Mouse (Mus musculus) layer of hippocampus, adult 9-11 months (tissue): ENCODE measurements at regions not wholly inside any gene's neighbourhood (a gene's known extent, or its start where the extent isn't known, plus 50 kb on each side); places are given as distances from the start of the nearest gene placed in this dataset.

Experiments
- DNase-seq: peaks from one replicate; pipeline ENCODE4 v3.0.0; 2022

DNA sequence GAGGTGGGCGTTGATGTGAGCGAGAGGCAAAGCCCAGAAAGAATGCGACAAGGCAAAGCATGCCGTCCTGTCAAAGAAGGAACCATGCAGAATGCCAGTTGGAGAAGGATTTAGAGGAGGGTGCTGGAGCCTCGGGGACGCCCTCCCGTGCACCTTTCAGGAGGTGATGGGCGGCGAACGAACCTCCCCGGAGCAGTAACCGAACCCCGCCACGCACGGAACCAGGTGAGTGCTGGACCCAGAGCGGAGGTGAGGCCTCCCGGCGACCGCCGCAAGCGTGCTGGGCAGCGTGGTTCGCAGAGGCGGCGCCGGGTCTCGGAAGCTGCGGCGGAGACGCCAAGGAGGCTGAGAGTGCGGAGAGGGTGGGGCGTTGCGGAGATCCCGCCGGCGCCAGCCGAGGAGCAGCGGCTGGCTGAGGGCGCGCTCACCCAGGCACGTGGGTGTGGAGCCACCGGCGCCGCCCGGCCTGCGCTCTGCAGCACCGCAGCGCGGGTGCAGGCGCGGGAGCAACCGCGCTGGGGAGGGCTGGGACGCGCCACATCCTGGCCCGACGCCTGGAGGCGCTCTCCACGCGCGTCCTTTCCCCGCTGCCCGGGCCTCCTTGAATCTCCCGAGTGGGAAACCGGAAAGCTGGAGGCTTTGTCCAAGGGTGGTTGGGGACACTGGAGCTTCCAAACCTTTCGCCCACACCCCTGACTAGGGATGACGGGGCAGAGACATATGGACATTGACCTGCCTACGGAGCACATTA, 178.3 kb upstream of the Topaz1 start:
- DNase-seq: peak; percentile 59

- no peak for DNase-seq
Measured at GRCm38 (mm10) chr9:122569511-122570455, 177.4 kb upstream of the Topaz1 start.

- no peak for DNase-seq
Measured at GRCm38 (mm10) chr9:122571001-122571400, 176.1 kb upstream of the Topaz1 start.

DNA sequence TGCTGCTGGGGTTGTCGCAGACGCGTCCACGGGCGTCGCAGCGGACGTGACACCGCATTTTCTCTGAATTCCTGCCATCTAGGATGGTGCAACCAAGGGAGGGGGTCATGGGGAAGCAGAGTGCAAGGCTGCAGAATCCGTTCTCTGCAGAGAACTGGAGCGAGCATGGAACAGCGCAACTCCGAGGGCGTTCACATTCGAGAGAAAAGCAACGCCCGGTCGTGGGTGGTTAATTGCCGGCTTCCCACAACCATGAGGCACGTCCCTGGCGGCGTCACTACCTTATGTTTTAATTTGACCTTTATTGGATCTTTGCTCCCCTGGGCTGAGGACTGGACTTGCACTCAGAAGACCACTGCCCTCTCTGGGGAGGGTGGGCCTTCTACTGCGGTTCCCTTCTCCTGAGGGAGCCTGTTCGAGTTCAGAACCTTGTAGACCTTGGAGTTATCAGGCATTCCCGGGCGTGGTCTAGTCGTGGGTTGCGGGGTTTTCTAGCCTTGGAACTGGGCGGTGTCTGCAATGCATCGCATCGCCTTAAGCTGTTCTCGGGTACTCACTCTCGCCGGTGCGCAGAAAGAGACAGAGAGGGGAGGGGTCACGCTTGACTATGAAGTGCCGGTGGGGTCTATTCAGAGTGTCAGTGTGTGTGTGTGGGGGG, 175.6 kb upstream of the Topaz1 start:
- DNase-seq: peak; percentile 51

DNA sequence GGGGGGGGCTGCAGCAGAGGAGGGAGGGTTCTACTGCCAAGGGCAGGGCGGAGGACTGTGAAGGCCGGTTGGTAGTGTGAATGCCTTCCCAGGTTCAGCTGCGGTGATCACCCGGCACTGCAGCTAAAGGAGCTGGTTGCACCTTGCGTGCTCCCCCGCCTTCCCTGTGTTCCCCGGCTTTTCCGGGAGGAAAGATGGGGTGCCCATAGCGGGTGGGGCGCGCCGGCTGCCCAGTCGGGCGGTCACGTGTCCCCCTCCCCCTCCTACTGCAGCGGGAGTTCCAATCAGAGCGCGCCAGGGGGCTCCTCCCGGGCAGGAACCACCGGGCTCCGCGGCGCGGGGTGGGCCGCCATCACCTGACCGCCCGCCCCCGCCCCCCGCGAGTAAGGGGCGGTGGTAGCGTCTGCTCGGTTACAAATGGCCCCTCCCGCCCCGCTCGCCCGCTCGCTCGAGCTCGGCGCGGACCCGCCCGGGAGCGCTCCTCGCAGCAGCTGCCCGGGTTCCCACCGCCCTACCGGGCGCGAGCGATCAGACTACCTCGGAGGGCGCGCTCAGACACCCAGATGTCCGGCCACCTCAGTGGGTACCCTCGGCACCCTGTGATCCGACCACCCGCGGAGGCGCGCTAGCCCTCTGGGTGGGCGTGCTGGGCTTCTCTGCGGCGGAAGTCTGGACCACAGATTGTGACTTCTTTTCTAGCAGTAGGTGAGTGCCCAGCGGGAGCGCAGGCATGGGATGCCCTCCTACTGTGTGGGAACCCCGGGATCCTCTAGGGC, 174.9 kb upstream of the Topaz1 start:
- peak; percentile 96 for DNase-seq

DNA sequence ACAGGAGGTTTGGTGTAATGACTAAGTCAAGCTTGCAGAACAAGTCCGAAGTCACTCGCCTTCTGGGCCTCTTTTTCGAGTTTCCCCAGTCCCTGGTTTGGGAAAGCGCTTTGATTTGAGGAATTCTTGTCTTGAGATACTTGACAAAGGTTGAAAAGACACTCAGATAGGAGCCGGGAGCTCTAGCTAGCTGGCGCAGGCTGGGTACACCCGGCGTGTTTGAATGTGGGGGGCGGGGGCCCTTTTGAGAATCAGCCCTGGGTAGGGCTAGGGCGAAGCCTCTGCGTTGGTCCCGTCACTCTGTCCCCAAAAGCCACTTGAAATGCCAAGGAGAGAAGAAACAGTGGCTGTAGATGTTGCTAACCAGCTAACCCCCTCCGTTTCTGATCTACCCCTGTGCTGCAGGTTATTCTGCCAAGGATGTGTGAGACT, 174.3 kb upstream of the Topaz1 start:
- DNase-seq: no peak

GRCm38 (mm10) chr9:122585228-122585627, 161.9 kb upstream of the Topaz1 start:
- DNase-seq: no peak

DNA sequence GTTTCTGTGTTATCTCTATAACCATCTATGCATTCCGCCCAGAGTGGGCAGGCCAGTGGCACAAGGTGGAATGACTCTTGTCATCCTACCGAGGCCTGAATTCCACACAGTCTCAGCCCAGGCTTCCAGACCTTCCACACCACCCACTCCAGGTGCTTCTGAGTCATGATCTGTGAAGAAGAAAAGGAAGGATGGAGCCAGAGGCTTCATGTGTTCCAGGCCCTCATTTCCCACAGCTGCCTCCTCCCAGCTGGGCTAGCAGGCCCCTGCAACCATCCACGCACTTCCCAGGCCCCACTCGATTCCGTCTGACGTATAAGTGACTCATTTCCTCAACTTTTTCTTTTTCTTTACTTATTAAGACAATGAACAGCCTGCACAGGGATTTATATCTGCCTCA, 160.7 kb upstream of the Topaz1 start:
- no peak for DNase-seq

- DNase-seq: no peak
Measured at GRCm38 (mm10) chr9:122586986-122587385, 160.2 kb upstream of the Topaz1 start.

DNA sequence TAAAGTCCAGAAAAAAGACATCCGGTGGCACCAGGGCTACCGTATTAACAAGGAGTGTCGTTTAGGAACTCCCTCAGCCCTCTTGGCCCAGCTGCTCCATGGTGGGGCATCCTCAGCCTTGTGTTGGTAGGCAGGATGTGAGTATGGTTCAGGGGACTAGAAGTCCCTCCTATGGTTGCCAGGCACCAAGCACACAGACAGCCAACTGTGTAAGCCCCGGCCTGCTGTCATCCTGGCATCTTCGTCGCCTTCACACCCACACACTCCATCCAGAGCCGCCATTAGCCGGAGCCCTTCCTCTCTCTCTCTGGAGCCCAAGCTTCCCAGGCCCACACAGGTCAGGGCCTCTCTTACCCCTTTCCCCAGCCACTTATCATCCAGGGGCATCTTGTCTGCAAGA, 158.9 kb upstream of the Topaz1 start:
- DNase-seq: peak; percentile 76

DNA sequence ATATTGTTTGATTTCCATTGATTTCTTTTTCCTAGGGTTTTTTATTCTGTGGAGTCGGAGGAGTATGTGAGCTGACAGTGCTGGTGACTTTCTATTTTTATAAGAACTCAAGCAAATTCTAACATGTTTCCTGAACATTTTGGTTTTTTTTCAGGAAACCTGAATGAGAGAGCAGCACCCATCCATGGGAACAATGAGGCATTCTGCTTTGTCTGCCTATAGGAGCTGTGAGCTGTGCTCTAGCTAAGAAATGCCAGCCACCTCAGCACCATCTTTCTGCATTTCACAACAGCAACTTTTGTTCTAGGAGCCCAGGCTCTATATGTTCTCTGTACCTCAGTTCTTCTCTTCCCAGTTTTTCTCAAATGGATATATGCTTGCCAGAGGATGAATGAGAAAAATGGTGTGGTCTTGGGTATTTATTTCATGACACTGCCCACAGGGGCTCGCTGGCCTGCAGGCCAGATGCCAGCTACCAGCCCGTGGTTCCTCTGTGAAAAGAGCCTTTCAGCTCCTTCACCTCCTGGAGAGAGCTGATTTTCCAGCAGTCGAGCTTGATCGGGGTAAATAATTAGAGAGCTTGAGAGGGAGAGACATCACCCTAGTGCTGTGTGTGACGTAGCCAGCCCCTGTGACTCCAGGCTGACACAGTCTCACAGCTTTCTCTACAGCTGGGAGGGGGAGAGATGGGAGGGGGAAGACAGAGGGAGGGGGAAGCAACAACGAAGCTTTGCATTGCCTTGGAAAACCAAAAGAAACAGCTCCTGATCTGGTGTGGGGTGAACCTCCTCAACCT, 154.1 kb upstream of the Topaz1 start:
- DNase-seq: no peak

- no peak for DNase-seq
Measured at GRCm38 (mm10) chr9:122595120-122595943, 151.8 kb upstream of the Topaz1 start.

GRCm38 (mm10) chr9:122603106-122603505, 144.0 kb upstream of the Topaz1 start:
- no peak for DNase-seq

DNA sequence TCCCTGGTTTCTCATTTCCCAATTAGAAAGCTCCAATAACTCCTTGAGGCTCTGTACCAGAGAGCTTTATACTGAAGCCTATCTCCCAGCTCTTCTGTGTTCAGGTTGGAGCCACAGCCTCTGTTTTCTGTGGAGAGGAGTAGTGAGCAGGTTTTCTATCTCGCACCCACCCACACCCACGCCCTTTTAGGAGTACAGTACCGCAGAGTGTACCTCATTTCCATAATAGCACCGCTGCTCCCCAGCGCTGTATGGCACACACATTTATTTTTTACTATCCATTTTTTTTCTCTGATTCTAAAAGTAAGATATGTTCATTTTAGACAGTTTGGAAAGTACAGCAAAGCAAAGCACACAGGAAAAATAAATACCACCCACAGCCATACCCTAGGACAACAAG, 137.5 kb upstream of the Topaz1 start:
- peak; percentile 71 for DNase-seq

- peak; percentile 80 for DNase-seq
Measured at GRCm38 (mm10) chr9:122610918-122611317, 136.2 kb upstream of the Topaz1 start.

- DNase-seq: no peak
Measured at GRCm38 (mm10) chr9:122614579-122615252, 132.4 kb upstream of the Topaz1 start.

DNA sequence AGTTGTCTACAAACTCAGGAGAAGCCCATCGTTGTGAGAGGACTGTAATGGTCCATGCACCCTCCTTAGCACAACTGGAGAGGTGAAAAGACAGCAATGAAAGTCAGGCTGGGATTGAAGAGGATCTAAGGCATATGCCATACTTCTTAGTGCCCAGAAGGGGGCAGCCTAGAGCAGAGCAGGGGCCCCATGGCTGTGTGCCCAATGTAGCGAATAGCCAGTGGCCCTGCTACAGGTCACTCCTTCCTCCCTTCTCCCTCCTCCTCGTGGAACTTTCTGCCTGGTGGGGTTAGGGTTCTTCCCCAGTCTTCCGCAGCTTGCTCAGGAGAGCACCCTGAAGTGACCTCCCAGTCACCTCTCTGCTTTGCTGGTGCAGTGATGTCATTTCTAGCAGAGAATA, 131.8 kb upstream of the Topaz1 start:
- no peak for DNase-seq

GRCm38 (mm10) chr9:122617793-122618192, 129.4 kb upstream of the Topaz1 start:
- DNase-seq: no peak

- no peak for DNase-seq
Measured at GRCm38 (mm10) chr9:122625081-122625480, 122.1 kb upstream of the Topaz1 start.

- no peak for DNase-seq
Measured at GRCm38 (mm10) chr9:122626346-122626745, 120.8 kb upstream of the Topaz1 start.
